7 mouse cellular contexts compared by ENCODE assay signal in the genomic region with DNA sequence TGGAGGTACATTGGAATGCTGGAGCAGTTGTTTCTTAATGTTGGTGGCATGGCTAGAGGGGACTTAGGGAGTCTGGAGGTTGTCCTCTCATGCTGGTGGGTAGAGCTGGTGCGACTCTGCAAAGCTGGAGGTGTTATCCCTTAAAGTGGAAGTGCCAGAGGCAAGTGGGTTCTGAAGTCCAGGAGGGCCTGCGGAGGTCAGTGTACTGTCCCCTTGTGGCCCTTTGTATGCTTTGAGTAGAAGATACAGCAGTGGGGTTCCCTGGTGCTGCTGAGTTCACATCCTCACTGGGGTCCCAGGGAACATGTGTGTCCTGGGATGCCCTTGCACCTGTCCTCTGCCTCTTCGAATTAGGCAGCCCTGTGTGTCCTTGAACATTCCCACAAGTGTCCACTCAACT. TPM values are rescaled to one million over a fixed set of nuclear protein-coding genes. Genes with fewer than 3 reads are reported as not detected.
DNase-seq lines count a peak whose midpoint lies in the region; ATAC-seq and TF ChIP-seq lines count a peak whose summit lies in the region.

No protein-coding gene starts in this region.

- no peaks in the 10 kb centered on the region for H3K9me3 ChIP-seq in forebrain, embryonic 14.5 days (replicated peaks; ENCODE audit: control insufficient read depth, low read length)
- H3K9me3 ChIP-seq in stomach, postnatal 0 days (ENCODE audit: control insufficient read depth, low read length), result no peaks in the 10 kb centered on the region

- peaks cover 27% of the 10 kb centered on the region; the same call in 1 of the 2 replicates for H3K4me1 ChIP-seq in spleen, adult 2 months (ENCODE audit: control insufficient read depth, insufficient read depth, insufficient read length)
- H3K4me1 ChIP-seq in forebrain, embryonic 14.5 days (ENCODE audit: control insufficient read depth, insufficient read depth, low read length), result peaks cover 28% of the 10 kb centered on the region
- peaks cover 13% of the 10 kb centered on the region for H3K4me1 ChIP-seq in stomach, postnatal 0 days (replicated peaks; ENCODE audit: control insufficient read depth, insufficient read depth)

- no peaks in the 10 kb centered on the region for H3K36me3 ChIP-seq in spleen, adult 2 months (ENCODE audit: control insufficient read depth, insufficient read depth, low read length)
- no peaks in the 10 kb centered on the region for H3K36me3 ChIP-seq in forebrain, embryonic 14.5 days (ENCODE audit: control insufficient read depth, insufficient read depth, low read length)
- H3K36me3 ChIP-seq in stomach, postnatal 0 days (ENCODE audit: control insufficient read depth, insufficient read depth, low read length), result no peaks in the 10 kb centered on the region

- TF ChIP-seq POLR2A in spleen, adult 2 months (IDR thresholded peaks at IDR 0.05; ENCODE audit: low read depth, low read length), result no peak

- H3K27me3 ChIP-seq in spleen, adult 2 months (ENCODE audit: control insufficient read depth, insufficient read depth, low read length), result no peaks in the 10 kb centered on the region
- no peaks in the 10 kb centered on the region for H3K27me3 ChIP-seq in forebrain, embryonic 14.5 days (replicated peaks; ENCODE audit: control insufficient read depth, insufficient read depth, low read length)
- no peaks in the 10 kb centered on the region for H3K27me3 ChIP-seq in stomach, postnatal 0 days (ENCODE audit: control insufficient read depth, insufficient read depth, low read length)

- TF ChIP-seq EP300 in stomach, postnatal 0 days (optimal IDR thresholded peaks at IDR 0.05), result no peak

- no peak for ATAC-seq in forebrain, embryonic 14.5 days
- no peak for ATAC-seq in stomach, postnatal 0 days (ENCODE audit: low FRiP score, low TSS enrichment)

- no peak for DNase-seq in spleen, adult 2 months (ENCODE audit: low read depth in 1 of 2, low spot score in 2 of 2)
- DNase-seq in spleen, postnatal 14 days (ENCODE audit: low spot score in 2 of 2), result no peak
- DNase-seq in forebrain, embryonic 14.5 days (ENCODE audit: low spot score), result no peak
- DNase-seq in liver, result peak; percentile 14
- DNase-seq in stomach, postnatal 0 days (ENCODE audit: low spot score), result no peak
- DNase-seq in right cerebral cortex, adult 18-20 months, result no peak
- no peak for DNase-seq in thymus, postnatal 14 days

- WGBS in spleen, adult 2 months, result 35% methylated on average over 3 of the region's 3 CpGs
- WGBS in forebrain, embryonic 14.5 days, result 33% methylated on average over 3 of the region's 3 CpGs
- 26% methylated on average over 3 of the region's 3 CpGs for WGBS in stomach, postnatal 0 days

- H3K27ac ChIP-seq in spleen, adult 2 months (ENCODE audit: insufficient read depth, low read length), result no peak overlapping the region
- H3K27ac ChIP-seq in forebrain, embryonic 14.5 days (ENCODE audit: low read depth, low read length), result no peak overlapping the region
- H3K27ac ChIP-seq in stomach, postnatal 0 days (replicated peaks), result peak overlapping the region; percentile 87; the same call in 1 of the 2 replicates

- no peak for TF ChIP-seq CTCF in spleen, adult 2 months (IDR thresholded peaks at IDR 0.05; ENCODE audit: extremely low read depth, insufficient read depth, insufficient read length, insufficient replicate concordance)
- peak; percentile 37 for TF ChIP-seq CTCF in stomach, postnatal 0 days (IDR thresholded peaks at IDR 0.05; ENCODE audit: low read depth)

- peak overlapping the region; percentile 87; the same call in 1 of the 2 replicates for H3K4me3 ChIP-seq in spleen, adult 2 months (ENCODE audit: extremely low read depth, insufficient read depth, insufficient read length)
- peak overlapping the region; percentile 97 for H3K4me3 ChIP-seq in forebrain, embryonic 14.5 days (ENCODE audit: low read depth, low read length)
- H3K4me3 ChIP-seq in stomach, postnatal 0 days (ENCODE audit: low read depth, low read length), result peak overlapping the region; percentile 93

- H3K4me2 ChIP-seq in forebrain, embryonic 14.5 days (ENCODE audit: low read length), result peak overlapping the region; percentile 83
- peak overlapping the region; percentile 88 for H3K4me2 ChIP-seq in stomach, postnatal 0 days (replicated peaks; ENCODE audit: low read depth)

- H3K9ac ChIP-seq in forebrain, embryonic 14.5 days (ENCODE audit: low read length), result peak overlapping the region; percentile 95
- peak overlapping the region; percentile 92 for H3K9ac ChIP-seq in stomach, postnatal 0 days (ENCODE audit: low read length)

RNA-seq across cellular contexts. Expression of a gene that starts 1.1 kb away (rescaled TPM):
- polyA plus RNA-seq in spleen, adult 2 months (2012; rRNA removed), result 46.2 and 56.2 TPM in 2 replicates
- polyA plus RNA-seq in forebrain, embryonic 14.5 days (2014; fragmentation: Nextera tagmentation; extraction: Ambion mirVana), result 13.6 and 19.3 TPM in 2 replicates
- 5.4 and 6.2 TPM in 2 replicates for polyA plus RNA-seq in stomach, postnatal 0 days (2015; fragmentation: Nextera tagmentation; extraction: Ambion mirVana)

RNA-seq across cellular contexts. Expression of a gene that starts 14.0 kb away (rescaled TPM):
- 92.5 and 111 TPM in 2 replicates for polyA plus RNA-seq in spleen, adult 2 months (2012; rRNA removed)
- 81.0 and 99.5 TPM in 2 replicates for polyA plus RNA-seq in forebrain, embryonic 14.5 days (2014; fragmentation: Nextera tagmentation; extraction: Ambion mirVana)
- polyA plus RNA-seq in stomach, postnatal 0 days (2015; fragmentation: Nextera tagmentation; extraction: Ambion mirVana), result 38.7 and 42.7 TPM in 2 replicates

RNA-seq across cellular contexts. Expression of a gene that starts 41.9 kb away (rescaled TPM):
- 38.7 and 54.3 TPM in 2 replicates for polyA plus RNA-seq in spleen, adult 2 months (2012; rRNA removed)
- 66.6 and 71.7 TPM in 2 replicates for polyA plus RNA-seq in forebrain, embryonic 14.5 days (2014; fragmentation: Nextera tagmentation; extraction: Ambion mirVana)
- 27.7 and 31.8 TPM in 2 replicates for polyA plus RNA-seq in stomach, postnatal 0 days (2015; fragmentation: Nextera tagmentation; extraction: Ambion mirVana)

RNA-seq across cellular contexts. Expression of a gene that starts 42.3 kb away (rescaled TPM):
- polyA plus RNA-seq in spleen, adult 2 months (2012; rRNA removed), result 71.8 and 97.5 TPM in 2 replicates
- 140 and 143 TPM in 2 replicates for polyA plus RNA-seq in forebrain, embryonic 14.5 days (2014; fragmentation: Nextera tagmentation; extraction: Ambion mirVana)
- 62.0 and 65.8 TPM in 2 replicates for polyA plus RNA-seq in stomach, postnatal 0 days (2015; fragmentation: Nextera tagmentation; extraction: Ambion mirVana)

RNA-seq across cellular contexts. Expression of a gene that starts 48.9 kb away (rescaled TPM):
- polyA plus RNA-seq in spleen, adult 2 months (2012; rRNA removed), result 1.3 and 2.3 TPM in 2 replicates
- polyA plus RNA-seq in forebrain, embryonic 14.5 days (2014; fragmentation: Nextera tagmentation; extraction: Ambion mirVana), result 0.10 TPM in 1 of 2 replicates, not detected in the other
- polyA plus RNA-seq in stomach, postnatal 0 days (2015; fragmentation: Nextera tagmentation; extraction: Ambion mirVana), result 6.8 and 6.9 TPM in 2 replicates
